Mouse (Mus musculus) CD8-positive naive resting alpha-beta T cell, adult 2 months (primary cell): ENCODE measurements around the gene Zfp28.
"Not testable (repeated sequence)": the region's sequence is repeated elsewhere in the genome, so short reads cannot be mapped to it uniquely, and the experiment has no call there.

Experiments
- DNase-seq, 2 experiments: peaks; one replicate each; pipeline ENCODE4 v3.0.0; 2022; ENCODE audit warnings: low read depth in 2 of 2, low spot score in 2 of 2

The Zfp28 gene

DNA sequence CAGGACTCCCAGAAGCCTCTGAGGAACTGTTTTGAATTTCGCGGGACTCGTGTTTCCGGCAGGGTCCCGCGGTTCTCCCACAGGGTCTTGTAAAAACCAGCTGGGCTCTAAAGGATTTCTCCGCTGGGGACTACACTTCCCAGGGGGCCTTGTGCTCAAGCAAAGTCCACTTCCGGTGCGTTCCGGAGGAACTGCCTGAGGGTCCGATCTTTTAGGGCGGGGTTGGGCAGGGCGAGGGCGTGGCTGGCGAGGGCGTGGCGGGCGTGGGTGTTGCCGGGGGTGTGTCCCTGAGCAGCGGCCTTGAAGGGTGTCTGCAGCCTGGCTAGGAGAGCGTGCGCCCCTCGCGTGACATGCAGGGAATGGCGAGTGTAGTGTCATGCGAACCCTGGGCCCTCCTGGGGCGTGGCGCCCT, at the start of gene Zfp28:
TSS of gene Zfp28 (plus strand) at position 252 of the 412 bp plus-strand sequence.
- DNase-seq: peak; percentile 79 to 81

DNA sequence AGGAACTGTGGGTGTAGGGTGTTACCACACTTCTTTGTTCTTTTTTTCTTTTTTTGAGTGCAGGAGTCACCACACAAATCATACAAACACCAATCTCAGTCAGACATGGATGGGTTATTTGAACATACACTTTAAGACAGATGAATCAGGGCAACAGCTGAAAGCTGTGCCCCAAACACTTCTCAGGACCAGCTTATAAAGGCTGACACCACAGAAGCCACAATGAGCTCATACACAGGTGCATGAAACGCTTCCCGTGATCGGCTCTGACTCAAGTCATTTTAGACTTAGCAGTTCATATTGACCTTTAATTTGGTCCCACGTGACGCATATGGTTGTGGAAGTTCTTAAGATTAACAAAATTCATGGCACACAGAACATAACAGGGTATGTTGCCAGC, 43.2 kb upstream of the Zfp28 start:
- no peak for DNase-seq

GRCm38 (mm10) chr7:6343501-6344071, 39.5 kb upstream of the Zfp28 start, which contains the start of gene Gm3854:
Gene Gm3854 (plus strand): TSS chr7:6343759.
- DNase-seq: no peak

DNA sequence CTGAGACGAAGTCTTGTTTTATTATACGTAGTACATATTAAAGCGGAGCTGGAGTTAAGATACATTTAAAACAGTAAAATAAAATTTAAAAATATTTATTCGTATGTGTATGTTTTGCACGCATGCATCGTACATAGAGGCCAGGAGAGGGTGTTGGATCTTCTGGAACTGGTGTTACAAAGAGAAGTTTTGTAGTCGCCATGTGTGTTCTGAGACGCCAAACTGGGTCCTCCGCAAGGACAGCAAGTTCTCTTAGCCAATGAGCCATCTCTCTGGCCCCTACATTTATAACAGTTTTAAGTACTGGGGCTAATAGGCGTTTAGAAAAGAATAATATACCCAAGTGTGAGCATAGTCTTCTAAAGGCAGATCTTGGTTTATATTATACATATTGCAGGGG, 39.0 kb upstream of the Zfp28 start:
- DNase-seq: no peak

DNA sequence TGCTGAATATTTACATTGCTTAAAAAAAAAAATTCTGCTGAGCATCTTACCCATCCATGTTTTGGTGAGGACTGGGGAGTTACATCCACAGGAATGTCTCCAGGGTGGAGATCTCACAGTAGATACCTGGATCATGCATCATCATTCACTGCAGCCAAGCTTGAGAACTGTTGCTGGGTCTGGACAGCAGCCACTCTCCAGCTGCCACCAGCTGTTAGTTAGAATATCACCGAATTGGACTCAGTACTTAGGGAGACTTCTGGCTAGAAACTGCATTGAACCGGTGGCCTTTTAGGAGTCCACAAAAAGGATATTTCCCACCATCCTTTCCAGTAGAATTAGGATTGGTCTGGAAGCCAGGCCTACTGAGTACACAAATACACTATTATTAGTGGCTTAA, 25.0 kb upstream of the Zfp28 start:
- DNase-seq: no peak

- DNase-seq: peak in 1 of 2 experiments; percentile 41
Measured at GRCm38 (mm10) chr7:6358937-6359590, 24.0 kb upstream of the Zfp28 start.

- DNase-seq: no peak
Measured at GRCm38 (mm10) chr7:6360477-6361060, 22.5 kb upstream of the Zfp28 start.

DNA sequence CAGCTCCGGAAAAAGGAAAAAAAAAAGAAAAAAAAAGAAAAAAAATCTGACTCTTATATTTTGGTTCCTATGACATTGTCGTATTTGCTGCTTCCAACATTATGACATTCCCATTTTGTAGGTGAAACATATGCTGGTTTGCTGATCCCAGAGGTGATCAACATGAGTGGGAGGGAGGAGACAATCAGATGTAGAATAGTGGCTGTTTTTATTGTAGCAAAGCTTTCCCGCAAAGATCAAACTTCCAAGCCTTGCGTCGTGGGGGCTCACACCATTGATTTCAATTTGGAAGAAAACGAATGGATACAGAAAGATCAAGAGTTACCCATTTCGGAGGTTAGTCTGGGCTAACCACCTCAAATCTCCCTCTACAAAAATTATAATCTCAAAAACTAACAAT, 21.3 kb upstream of the Zfp28 start:
- no peak for DNase-seq

DNA sequence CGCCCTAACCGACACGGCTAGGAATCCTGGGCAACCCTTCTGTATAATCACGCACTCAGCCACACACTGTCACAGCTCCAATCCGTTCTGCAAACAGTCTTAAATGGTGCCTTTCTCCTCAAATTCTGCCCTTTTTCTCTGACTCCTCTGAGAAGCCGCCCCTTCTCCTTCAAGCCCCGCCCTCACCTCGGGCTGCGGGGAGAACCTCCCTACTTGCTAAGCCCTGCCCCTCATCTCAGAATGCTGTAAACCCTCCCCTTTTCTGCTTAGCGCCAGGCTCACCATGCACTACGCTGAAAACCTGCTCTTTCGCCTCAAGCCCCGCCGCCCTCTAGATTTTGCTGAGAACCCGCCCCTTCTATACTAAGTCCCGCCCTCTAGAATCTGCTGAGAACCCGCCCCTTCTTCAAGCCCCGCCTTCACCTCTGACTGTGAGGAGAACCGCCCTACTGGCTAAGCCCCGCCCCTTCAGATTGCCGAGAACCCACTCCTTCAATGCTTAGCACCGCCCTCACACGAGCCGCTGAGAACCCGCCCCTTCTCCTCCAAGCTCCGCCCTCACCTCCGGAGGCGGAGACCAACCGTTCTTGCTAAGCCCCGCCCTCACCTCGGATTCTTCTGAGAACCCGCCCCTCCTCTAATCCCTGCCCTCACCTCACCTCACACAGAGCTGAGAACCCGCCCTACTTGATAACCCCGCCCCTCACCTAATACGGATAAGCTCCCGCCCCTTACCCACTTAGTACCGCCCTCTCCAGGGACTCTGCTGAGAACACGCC, 20.6 kb upstream of the Zfp28 start:
- DNase-seq: peak; percentile 96 to 98

GRCm38 (mm10) chr7:6363047-6363488, 20.0 kb upstream of the Zfp28 start, which contains the start of gene Zfp78:
Gene Zfp78 (plus strand): TSS chr7:6363280.
- DNase-seq: no peak

DNA sequence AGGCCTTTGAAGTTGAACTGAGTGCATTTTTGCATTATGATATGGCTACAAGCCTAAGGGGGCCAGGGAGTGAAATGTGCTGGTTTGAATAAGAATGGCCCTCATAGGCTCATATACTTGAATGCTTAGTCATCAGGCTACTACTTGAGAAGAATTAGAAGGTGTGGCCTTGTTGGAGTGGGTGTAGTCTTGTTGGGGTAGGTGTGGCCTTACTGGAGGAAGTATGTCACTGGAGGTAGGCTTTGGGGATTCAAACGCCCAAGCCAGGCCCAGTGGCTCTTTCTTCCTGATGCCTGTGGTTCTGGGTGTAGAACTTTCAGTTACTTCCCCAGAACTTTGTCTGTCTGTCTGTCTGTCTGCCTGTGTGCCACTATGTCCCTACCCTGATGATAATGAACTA, 18.3 kb upstream of the Zfp28 start:
- DNase-seq: no peak

DNA sequence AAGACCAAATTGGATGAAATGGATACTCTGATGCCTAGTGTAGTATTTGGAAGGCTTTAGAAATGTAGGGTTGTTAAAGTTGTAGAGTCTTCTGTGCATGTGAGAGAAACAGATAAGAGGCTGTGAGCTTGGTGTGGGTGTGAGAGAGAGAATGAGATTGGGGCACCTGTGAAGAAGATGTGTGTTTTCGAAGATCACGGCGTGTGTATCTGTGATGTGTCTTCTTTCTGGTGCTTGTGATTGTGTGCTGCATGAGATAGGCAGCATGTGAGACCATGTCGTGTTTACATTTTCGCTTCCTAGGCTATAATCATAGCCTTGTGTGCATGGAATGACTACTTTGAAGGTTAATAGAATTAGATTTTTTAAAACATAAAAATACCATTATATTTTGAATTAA, 15.9 kb upstream of the Zfp28 start:
- DNase-seq: no peak

DNA sequence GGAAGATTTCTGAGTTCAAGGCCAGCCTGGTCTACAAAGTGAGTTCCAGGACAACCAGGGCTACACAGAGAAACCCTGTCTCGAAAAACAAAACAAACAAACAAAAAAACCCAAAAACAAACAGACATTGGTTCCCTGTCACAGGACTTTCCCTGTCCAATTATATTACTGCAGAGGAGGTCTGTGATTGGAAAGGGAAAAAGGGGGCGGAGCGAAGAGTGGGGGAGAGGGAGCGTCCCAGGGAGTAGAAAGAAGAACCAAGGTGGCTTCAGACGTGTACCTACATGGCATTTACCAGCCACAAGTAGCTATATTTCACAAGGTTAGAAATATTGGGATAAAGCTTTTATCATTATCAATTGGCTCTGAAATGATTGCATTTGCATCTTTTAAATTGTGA, 14.9 kb upstream of the Zfp28 start:
- DNase-seq: not testable (repeated sequence)

GRCm38 (mm10) chr7:6369460-6369859, 13.6 kb upstream of the Zfp28 start:
- DNase-seq: no peak

GRCm38 (mm10) chr7:6372993-6373392, 10.1 kb upstream of the Zfp28 start:
- no peak for DNase-seq

DNA sequence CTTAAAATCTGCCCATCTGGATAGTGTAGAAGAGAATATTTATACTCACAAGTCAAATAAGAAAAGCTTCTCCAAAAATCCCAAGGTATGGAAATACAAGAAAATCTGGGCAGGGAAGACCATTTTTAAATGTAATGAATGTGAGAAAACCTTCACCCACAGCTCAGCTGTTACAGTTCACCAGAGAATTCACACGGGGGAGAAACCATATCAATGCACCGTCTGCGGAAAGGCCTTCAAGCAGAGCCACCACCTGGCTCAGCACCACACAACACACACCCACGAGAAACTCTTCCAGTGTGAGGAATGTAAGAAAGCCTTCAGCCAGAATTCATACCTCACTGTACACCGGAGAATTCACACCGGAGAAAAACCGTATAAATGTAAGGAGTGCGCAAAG, 4.7 kb upstream of the Zfp28 start:
- DNase-seq: no peak

DNA sequence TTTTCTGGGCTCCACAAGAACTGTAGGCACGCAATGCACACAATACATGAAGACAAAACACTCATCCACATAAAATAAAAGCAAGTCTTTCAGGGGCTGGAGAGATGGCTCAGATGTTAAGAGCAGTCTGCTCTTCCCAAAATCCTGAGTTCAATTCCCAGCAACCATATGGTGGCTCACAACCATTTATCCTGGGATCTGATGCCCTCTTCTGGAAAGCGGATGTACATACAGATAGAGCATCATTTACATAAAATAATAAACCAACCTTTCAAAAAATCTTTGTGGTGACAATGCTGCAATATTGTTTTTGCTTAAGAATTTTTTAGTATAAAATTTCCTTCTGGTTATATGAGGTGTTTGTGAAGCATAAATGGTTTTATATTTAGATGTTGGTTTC, 1.7 kb upstream of the Zfp28 start:
- no peak for DNase-seq

GRCm38 (mm10) chr7:6384011-6384410, 916 bp downstream of the Zfp28 start:
- DNase-seq: no peak

DNA sequence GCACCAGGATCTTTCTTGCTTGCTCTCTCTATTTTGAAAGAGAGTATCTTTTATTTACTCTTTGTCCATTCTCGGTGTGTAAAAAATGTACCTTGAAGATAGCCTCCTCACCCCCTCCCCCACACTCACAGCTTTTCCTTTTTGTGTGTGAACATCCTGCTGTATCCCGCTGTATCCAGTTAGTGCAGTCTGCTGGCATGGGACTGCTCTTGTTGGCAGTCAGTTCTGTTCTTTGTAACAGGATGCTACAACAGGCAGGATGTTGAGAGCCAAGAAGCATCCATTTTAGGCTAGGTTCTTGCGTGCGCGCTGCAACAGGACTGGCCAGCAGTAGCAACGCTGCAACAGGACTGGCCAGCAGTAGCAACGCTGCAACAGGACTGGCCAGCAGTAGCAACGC, 3.9 kb downstream of the Zfp28 start:
- no peak for DNase-seq

GRCm38 (mm10) chr7:6388971-6389370, 5.9 kb downstream of the Zfp28 start:
- DNase-seq: no peak

GRCm38 (mm10) chr7:6389449-6389848, 6.4 kb downstream of the Zfp28 start:
- no peak for DNase-seq
